Mouse (Mus musculus): ENCODE data around the gene Ear14. TPM values are rescaled to one million over a fixed set of nuclear protein-coding genes. Genes with fewer than 3 reads are reported as not detected.

Ear14 gene
- not detected in 2 replicates for polyA plus RNA-seq (2012; rRNA removed)

GRCm38 (mm10) chr14:51203115-51203514 lies at the start of gene Ear14:
TSS of gene Ear14 (plus strand) at chr14:51203391.

GRCm38 (mm10) chr14:51161976-51162375 lies 41.2 kb upstream of the Ear14 start, which contains the start of gene Rnase2b:
TSS of gene Rnase2b (plus strand) at chr14:51162260.

GRCm38 (mm10) chr14:51199098-51200023 lies 3.8 kb upstream of the Ear14 start, which contains the start of gene Ang2:
TSS of gene Ang2 (minus strand) at chr14:51199148.

Other genes with a start within 250 kb of the Ear14 start
- 9.7 and 10.4 TPM in 2 replicates for gene Pnp2, start 247.4 kb upstream of the Ear14 start, polyA plus RNA-seq (2012; rRNA removed)
- gene Rnase10, start 195.6 kb upstream of the Ear14 start, polyA plus RNA-seq (2012; rRNA removed), result 0.02 TPM in 1 of 2 replicates, not detected in the other
- gene Rnase9, start 161.5 kb upstream of the Ear14 start, polyA plus RNA-seq (2012; rRNA removed), result not detected in 2 replicates
- gene Rnase11, start 153.2 kb upstream of the Ear14 start, polyA plus RNA-seq (2012; rRNA removed), result not detected in 2 replicates
- 0.86 and 0.90 TPM in 2 replicates for gene Rnase12, start 145.7 kb upstream of the Ear14 start, polyA plus RNA-seq (2012; rRNA removed)
- not detected in 2 replicates for gene Olfr750, start 129.0 kb upstream of the Ear14 start, polyA plus RNA-seq (2012; rRNA removed)
- gene Rnase4, start 112.3 kb upstream of the Ear14 start, polyA plus RNA-seq (2012; rRNA removed), result 10.7 and 13.3 TPM in 2 replicates
- 3.7 and 3.9 TPM in 2 replicates for gene Ang, start 112.2 kb upstream of the Ear14 start, polyA plus RNA-seq (2012; rRNA removed)
- not detected in 2 replicates for gene Eddm3b, start 89.0 kb upstream of the Ear14 start, polyA plus RNA-seq (2012; rRNA removed)
- 1.9 and 2.8 TPM in 2 replicates for gene Rnase6, start 79.5 kb upstream of the Ear14 start, polyA plus RNA-seq (2012; rRNA removed)
- gene Rnase1, start 56.6 kb upstream of the Ear14 start, polyA plus RNA-seq (2012; rRNA removed), result 0.03 and 0.05 TPM in 2 replicates
- not detected in 2 replicates for gene Rnase2b, start 41.1 kb upstream of the Ear14 start, polyA plus RNA-seq (2012; rRNA removed)
- not detected in 2 replicates for gene Ang2, start 4.2 kb upstream of the Ear14 start, polyA plus RNA-seq (2012; rRNA removed)
- gene Rnase2a, start 52.7 kb downstream of the Ear14 start, polyA plus RNA-seq (2012; rRNA removed), result not detected in 2 replicates
- not detected in 2 replicates for gene Gm7247, start 158.4 kb downstream of the Ear14 start, polyA plus RNA-seq (2012; rRNA removed)
- gene Vmn2r88, start 207.4 kb downstream of the Ear14 start, polyA plus RNA-seq (2012; rRNA removed), result not detected in 2 replicates
- not detected in 2 replicates for gene Vmn2r89, start 248.5 kb downstream of the Ear14 start, polyA plus RNA-seq (2012; rRNA removed)